Mouse (Mus musculus) kidney, adult 2 months (tissue): ENCODE data around the gene Phex. TPM values are rescaled to one million over a fixed set of nuclear protein-coding genes. Genes with fewer than 3 reads are reported as not detected.

Experiments used
- DNase-seq: peaks from one replicate; pipeline ENCODE4 v3.0.0; 2021
- H3K27ac ChIP-seq: fragments of 200-500 bp; 2 replicates; pipeline ENCODE4 v1.5.1; 2012; ENCODE audit warnings: low read depth, low read length, control low read depth, inconsistent platforms; ENCODE audit not compliant: insufficient read depth
- H3K27me3 ChIP-seq: fragments of 200-500 bp; replicated peaks from 2 replicates; pipeline ENCODE4 v1.6.1; 2012; ENCODE audit warnings: mild to moderate bottlenecking, moderate library complexity, low read length, inconsistent platforms; ENCODE audit not compliant: control insufficient read depth, insufficient read depth
- H3K36me3 ChIP-seq: fragments of 200-500 bp; 2 replicates; pipeline ENCODE4 v1.6.1; 2012; ENCODE audit warnings: mild to moderate bottlenecking, moderate library complexity, low read length, inconsistent platforms; ENCODE audit not compliant: control insufficient read depth, insufficient read depth
- H3K4me1 ChIP-seq: fragments of 200-500 bp; 2 replicates; pipeline ENCODE4 v1.6.1; 2011; ENCODE audit warnings: low read length; ENCODE audit not compliant: control insufficient read depth, insufficient read depth
- H3K4me3 ChIP-seq: fragments of 200-500 bp; 2 replicates; pipeline ENCODE4 v1.5.1; 2011; ENCODE audit warnings: mild to moderate bottlenecking, low read depth, low read length, control low read depth; ENCODE audit not compliant: insufficient read depth
- CTCF ChIP-seq: fragments of 200-500 bp; conservative IDR thresholded peaks from 2 replicates; pipeline ENCODE4 v1.5.1; 2011; ENCODE audit warnings: low read depth, mild to moderate bottlenecking, control low read depth, low read length, moderate library complexity, mixed read lengths; ENCODE audit not compliant: insufficient read depth, insufficient read length
- POLR2A ChIP-seq: fragments of 200-500 bp; IDR thresholded peaks from one replicate; pipeline ENCODE4 v1.6.1; 2011; ENCODE audit warnings: low read depth, low read length, control low read depth
- WGBS: fragments of 180-500 bp; shearing (Covaris S2); methylation state at CpG from one replicate; pipeline ENCODE4 v1.1.7; 2018; 5-methylcytosine and 5-hydroxymethylcytosine counted together
- polyA plus RNA-seq: library from polyadenylated mRNA; depleted of rRNA; stranded (reverse); fragments of >200 nt; gene quantifications from 2 replicates; pipeline ENCODE4 v1.2.3, GENCODE M21; 2012; rRNA removed

Phex gene
- polyA plus RNA-seq, 1 experiment: not detected

GRCm38 (mm10) chrX:157180845-157181244, 234.3 kb downstream of the Phex start:
- no peak overlapping the region for H3K27ac ChIP-seq
- 88% methylated on average over 1 of the region's 1 CpGs for WGBS

GRCm38 (mm10) chrX:157164142-157164541, 251.0 kb downstream of the Phex start:
- 64% methylated on average over 3 of the region's 3 CpGs for WGBS
- no peaks in the 10 kb centered on the region for H3K36me3 ChIP-seq
- no peaks in the 10 kb centered on the region for H3K4me1 ChIP-seq
- H3K27me3 ChIP-seq: no peaks in the 10 kb centered on the region
- H3K27ac ChIP-seq: no peak overlapping the region
- no peak for TF ChIP-seq POLR2A
- no peak for TF ChIP-seq CTCF
- DNase-seq: no peak
- H3K4me3 ChIP-seq: no peak overlapping the region

More at GRCm38 (mm10) chrX:157180845-157181244, 234.3 kb downstream of the Phex start:
- TF ChIP-seq POLR2A (no peak), CTCF (no peak)
- DNase-seq: no peak
- Histone ChIP-seq H3K27me3 (no peaks in the 10 kb centered on the region), H3K36me3 (no peaks in the 10 kb centered on the region), H3K4me3 (no peak overlapping the region), H3K4me1 (no peaks in the 10 kb centered on the region)

GRCm38 (mm10) chrX:157163394-157163793, 251.7 kb downstream of the Phex start:
- Histone ChIP-seq H3K27me3 (no peaks in the 10 kb centered on the region), H3K4me3 (no peak overlapping the region), H3K4me1 (no peaks in the 10 kb centered on the region), H3K36me3 (no peaks in the 10 kb centered on the region), H3K27ac (no peak overlapping the region)
- no peak for DNase-seq
- 37% methylated on average over 2 of the region's 2 CpGs for WGBS
- TF ChIP-seq POLR2A: no peak
- no peak for TF ChIP-seq CTCF

- no peak for TF ChIP-seq CTCF
- TF ChIP-seq POLR2A: no peak
- DNase-seq: no peak
- Histone ChIP-seq H3K27me3 (no peaks in the 10 kb centered on the region), H3K4me3 (no peak overlapping the region), H3K27ac (no peak overlapping the region), H3K4me1 (no peaks in the 10 kb centered on the region), H3K36me3 (no peaks in the 10 kb centered on the region)
Measured at GRCm38 (mm10) chrX:157144675-157145074, 270.4 kb downstream of the Phex start.

GRCm38 (mm10) chrX:157139601-157140000, 275.5 kb downstream of the Phex start:
- DNase-seq: no peak
- H3K27me3 ChIP-seq: no peaks in the 10 kb centered on the region
- no peaks in the 10 kb centered on the region for H3K36me3 ChIP-seq
- WGBS: 15% methylated on average over 6 of the region's 6 CpGs
- TF ChIP-seq POLR2A (no peak), CTCF (no peak)
- no peak overlapping the region for H3K27ac ChIP-seq
- no peaks in the 10 kb centered on the region for H3K4me1 ChIP-seq
- no peak overlapping the region for H3K4me3 ChIP-seq

Other genes starting within 250 kb of the Phex start
- gene Sms, start 77.0 kb upstream of the Phex start, polyA plus RNA-seq: 23.3 and 26.0 TPM in 2 replicates
- gene Yy2, start 153.7 kb upstream of the Phex start, polyA plus RNA-seq: not detected in 2 replicates
- gene Mbtps2, start 183.4 kb upstream of the Phex start, polyA plus RNA-seq: 5.9 and 11.3 TPM in 2 replicates